Mouse (Mus musculus): ENCODE measurements at regions not wholly inside any gene's neighbourhood (a gene's known extent, or its start where the extent isn't known, plus 50 kb on each side); places are given as distances from the start of the nearest gene placed in this dataset.

DNA sequence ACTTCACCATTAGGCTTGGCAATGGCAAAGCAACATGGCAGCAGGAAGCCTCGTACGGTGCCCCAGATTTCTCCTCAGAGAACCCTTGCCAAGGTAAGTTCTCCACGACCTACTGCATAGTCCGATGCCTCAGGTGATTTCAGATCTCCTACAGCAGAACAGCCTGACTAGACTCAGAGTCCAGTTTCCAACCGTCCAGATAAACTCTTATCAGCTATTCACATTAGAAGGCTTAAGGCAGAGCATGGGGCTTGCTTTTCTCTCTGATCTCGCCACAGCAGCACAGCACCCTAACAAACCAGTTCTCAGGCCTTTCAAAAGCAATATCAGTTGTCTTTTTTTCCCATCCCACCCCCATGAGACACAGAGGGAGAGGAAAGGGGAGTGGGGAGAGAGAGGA is 174.9 kb upstream of the Nfe2l3 start:
- Histone ChIP-seq H3K36me3 (ENCODE audit: control insufficient read depth, insufficient read depth, low read length) (no peaks in the 10 kb centered on the region), H3K4me1 (ENCODE audit: control insufficient read depth, insufficient read depth, insufficient read length, low read length) (peaks cover 6% of the 10 kb centered on the region; the same call in 1 of the 2 replicates), H3K27ac (ENCODE audit: insufficient read depth, low read depth, low read length) (no peak overlapping the region), H3K27me3 (ENCODE audit: control insufficient read depth, insufficient read depth, low read length) (no peaks in the 10 kb centered on the region), H3K4me3 (ENCODE audit: low read depth, low read length) (no peak overlapping the region)
- WGBS: 36% methylated on average over 6 of the region's 6 CpGs
- TF ChIP-seq POLR2A (IDR thresholded peaks at IDR 0.05; ENCODE audit: low read depth, low read length) (no peak), CTCF (IDR thresholded peaks at IDR 0.05; ENCODE audit: extremely low read depth, insufficient read length, insufficient replicate concordance, low read depth, low read length) (no peak)

DNA sequence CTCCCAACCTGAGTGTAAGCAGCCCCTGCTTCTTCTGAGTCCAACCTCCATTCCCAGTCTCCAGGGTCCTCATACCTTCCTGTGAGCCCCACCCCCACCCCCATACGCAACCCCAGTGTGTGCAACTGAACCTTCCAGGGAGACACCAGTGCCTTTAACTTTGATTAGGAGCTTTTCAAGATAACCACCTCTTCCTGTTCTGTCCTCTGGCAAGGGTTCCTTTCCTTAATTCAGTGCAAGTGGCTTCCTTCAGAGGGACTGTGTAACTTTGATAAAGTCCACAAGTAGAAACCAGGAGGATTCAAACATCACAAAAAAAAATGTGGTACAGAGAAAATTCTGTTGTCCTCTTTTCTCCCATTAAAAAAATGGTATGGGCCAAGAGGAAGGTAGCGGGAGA is 174.2 kb upstream of the Nfe2l3 start:
- TF ChIP-seq POLR2A (IDR thresholded peaks at IDR 0.05; ENCODE audit: low read depth, low read length): no peak
- no peak for TF ChIP-seq CTCF (IDR thresholded peaks at IDR 0.05; ENCODE audit: extremely low read depth, insufficient read length, insufficient replicate concordance, low read depth, low read length)
- 64% methylated on average over 2 of the region's 2 CpGs for WGBS
- H3K36me3 ChIP-seq (ENCODE audit: control insufficient read depth, insufficient read depth, low read length): no peaks in the 10 kb centered on the region
- H3K27me3 ChIP-seq (ENCODE audit: control insufficient read depth, insufficient read depth, low read length): no peaks in the 10 kb centered on the region
- H3K4me1 ChIP-seq (ENCODE audit: control insufficient read depth, insufficient read depth, insufficient read length, low read length): peaks cover 6% of the 10 kb centered on the region; the same call in 1 of the 2 replicates
- no peak overlapping the region for H3K27ac ChIP-seq (ENCODE audit: insufficient read depth, low read depth, low read length)
- H3K4me3 ChIP-seq (ENCODE audit: low read depth, low read length): no peak overlapping the region

DNA sequence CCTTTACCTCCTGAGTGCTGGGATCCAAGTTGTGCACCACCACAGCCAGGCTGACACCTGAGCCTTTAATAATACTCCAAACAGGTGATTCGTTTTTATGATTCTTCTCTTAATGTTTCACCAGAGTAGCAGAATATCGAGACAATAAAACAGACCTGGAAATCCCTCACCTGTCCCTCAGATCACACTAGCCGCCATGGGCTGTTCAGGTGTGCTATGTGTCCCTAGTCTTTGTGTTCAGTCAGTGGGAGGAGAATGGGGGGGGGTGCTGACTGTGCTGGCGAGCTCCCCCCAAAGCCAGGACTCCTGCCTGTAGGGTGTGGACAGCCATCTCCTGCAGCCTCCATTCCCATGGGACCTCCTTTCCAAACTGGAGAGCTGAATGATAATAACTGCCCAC is 168.9 kb upstream of the Nfe2l3 start:
- 0 out of 2 replicates have a peak, but pooled peaks cover 2% of the 10 kb centered on the region for H3K4me1 ChIP-seq (ENCODE audit: control insufficient read depth, insufficient read depth, insufficient read length, low read length)
- no peaks in the 10 kb centered on the region for H3K27me3 ChIP-seq (ENCODE audit: control insufficient read depth, insufficient read depth, low read length)
- no peaks in the 10 kb centered on the region for H3K36me3 ChIP-seq (ENCODE audit: control insufficient read depth, insufficient read depth, low read length)
- WGBS: 30% methylated on average over 4 of the region's 4 CpGs
- H3K4me3 ChIP-seq (ENCODE audit: low read depth, low read length): no peak overlapping the region
- no peak for TF ChIP-seq POLR2A (IDR thresholded peaks at IDR 0.05; ENCODE audit: low read depth, low read length)
- TF ChIP-seq CTCF (IDR thresholded peaks at IDR 0.05; ENCODE audit: extremely low read depth, insufficient read length, insufficient replicate concordance, low read depth, low read length): no peak
- no peak overlapping the region for H3K27ac ChIP-seq (ENCODE audit: insufficient read depth, low read depth, low read length)

DNA sequence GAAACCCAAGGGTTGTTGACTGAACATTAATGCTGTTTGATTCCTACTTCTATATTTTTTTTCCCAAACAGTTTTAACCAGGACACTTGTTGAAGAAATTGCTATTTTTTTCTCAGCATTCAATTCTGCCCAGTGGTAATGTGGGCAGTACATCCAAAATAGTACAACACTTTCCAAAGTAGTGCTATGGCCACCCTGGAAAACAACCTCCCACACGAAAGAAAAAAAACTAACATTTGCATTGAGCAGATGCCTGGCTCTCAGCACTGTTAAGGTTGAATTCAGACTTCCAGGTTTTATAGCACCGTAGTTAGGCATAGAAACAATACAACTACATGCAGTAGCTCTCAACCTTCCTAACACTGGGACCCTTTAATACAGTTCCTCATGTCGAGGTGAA is 167.1 kb upstream of the Nfe2l3 start:
- TF ChIP-seq POLR2A (IDR thresholded peaks at IDR 0.05; ENCODE audit: low read depth, low read length) (no peak), CTCF (IDR thresholded peaks at IDR 0.05; ENCODE audit: extremely low read depth, insufficient read length, insufficient replicate concordance, low read depth, low read length) (no peak)
- WGBS: 58% methylated on average over 3 of the region's 3 CpGs
- Histone ChIP-seq H3K36me3 (ENCODE audit: control insufficient read depth, insufficient read depth, low read length) (no peaks in the 10 kb centered on the region), H3K27ac (ENCODE audit: insufficient read depth, low read depth, low read length) (no peak overlapping the region), H3K4me1 (ENCODE audit: control insufficient read depth, insufficient read depth, insufficient read length, low read length) (peaks cover 9% of the 10 kb centered on the region), H3K4me3 (ENCODE audit: low read depth, low read length) (no peak overlapping the region), H3K27me3 (ENCODE audit: control insufficient read depth, insufficient read depth, low read length) (no peaks in the 10 kb centered on the region)

DNA sequence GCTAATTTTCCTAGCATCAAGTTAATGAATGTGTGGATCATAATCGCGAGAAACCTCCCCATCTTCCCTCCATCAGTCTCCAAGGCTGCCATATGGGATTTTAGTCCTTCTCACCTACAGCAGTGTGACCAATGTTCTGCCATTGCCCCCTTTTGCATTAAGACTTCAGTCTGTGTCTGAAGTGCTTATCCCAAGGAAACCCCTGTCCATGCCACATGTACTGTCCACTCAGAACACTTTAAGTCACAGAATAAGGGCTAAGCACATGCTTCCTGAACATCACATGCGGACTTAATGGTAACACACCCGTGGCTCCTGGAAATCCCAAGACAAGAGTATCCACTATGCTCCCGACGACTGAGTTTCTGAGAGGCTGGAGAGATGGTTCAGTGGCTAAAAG is 165.7 kb upstream of the Nfe2l3 start:
- no peak overlapping the region for H3K27ac ChIP-seq (ENCODE audit: insufficient read depth, low read depth, low read length)
- no peaks in the 10 kb centered on the region for H3K27me3 ChIP-seq (ENCODE audit: control insufficient read depth, insufficient read depth, low read length)
- H3K4me3 ChIP-seq (ENCODE audit: low read depth, low read length): no peak overlapping the region
- peaks cover 9% of the 10 kb centered on the region for H3K4me1 ChIP-seq (ENCODE audit: control insufficient read depth, insufficient read depth, insufficient read length, low read length)
- no peaks in the 10 kb centered on the region for H3K36me3 ChIP-seq (ENCODE audit: control insufficient read depth, insufficient read depth, low read length)
- no peak for TF ChIP-seq CTCF (IDR thresholded peaks at IDR 0.05; ENCODE audit: extremely low read depth, insufficient read length, insufficient replicate concordance, low read depth, low read length)
- no peak for TF ChIP-seq POLR2A (IDR thresholded peaks at IDR 0.05; ENCODE audit: low read depth, low read length)
- WGBS: 88% methylated on average over 6 of the region's 6 CpGs

DNA sequence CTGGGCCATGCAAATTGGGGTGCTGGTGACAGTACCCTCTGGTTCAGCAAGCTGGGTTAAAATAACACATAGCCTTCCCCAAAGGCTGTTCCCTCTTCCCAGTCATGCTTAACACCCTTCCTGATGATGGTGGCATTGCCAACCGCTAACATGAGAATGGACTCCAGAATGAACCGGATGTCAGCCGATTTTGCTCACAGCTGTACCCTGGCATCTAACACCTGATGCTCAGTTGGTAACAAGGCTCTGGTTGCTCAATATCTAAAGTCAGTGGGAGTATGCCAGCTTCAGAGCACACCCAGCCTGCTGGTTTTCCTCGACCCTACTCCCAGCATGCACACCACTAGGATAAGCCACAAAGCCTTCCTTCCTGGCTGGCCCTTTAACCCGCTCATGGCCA is 164.6 kb upstream of the Nfe2l3 start:
- no peak overlapping the region for H3K4me3 ChIP-seq (ENCODE audit: low read depth, low read length)
- H3K27ac ChIP-seq (ENCODE audit: insufficient read depth, low read depth, low read length): no peak overlapping the region
- no peak for TF ChIP-seq POLR2A (IDR thresholded peaks at IDR 0.05; ENCODE audit: low read depth, low read length)
- TF ChIP-seq CTCF (IDR thresholded peaks at IDR 0.05; ENCODE audit: extremely low read depth, insufficient read length, insufficient replicate concordance, low read depth, low read length): no peak
- WGBS: 82% methylated on average over 5 of the region's 5 CpGs
- H3K27me3 ChIP-seq (ENCODE audit: control insufficient read depth, insufficient read depth, low read length): no peaks in the 10 kb centered on the region
- H3K36me3 ChIP-seq (ENCODE audit: control insufficient read depth, insufficient read depth, low read length): no peaks in the 10 kb centered on the region
- peaks cover 9% of the 10 kb centered on the region for H3K4me1 ChIP-seq (ENCODE audit: control insufficient read depth, insufficient read depth, insufficient read length, low read length)

DNA sequence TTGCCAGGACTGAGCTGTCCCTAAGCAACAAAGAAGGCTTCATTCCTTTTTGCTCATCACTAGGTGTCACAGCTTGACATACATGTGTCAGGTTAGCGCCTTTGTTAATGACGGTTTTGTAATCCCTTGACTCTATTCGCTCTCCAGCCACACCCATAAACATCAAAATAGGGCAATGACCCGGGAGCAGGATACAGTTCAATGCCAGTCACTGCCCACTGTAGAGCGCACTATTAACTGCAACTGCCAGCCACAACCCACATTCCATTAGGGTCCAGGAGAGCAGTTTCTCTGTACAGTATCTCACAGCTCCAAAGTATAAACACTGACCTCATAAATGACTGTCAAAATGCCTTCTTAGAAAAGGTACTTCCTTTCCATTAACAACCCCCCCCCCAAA is 163.5 kb upstream of the Nfe2l3 start:
- Histone ChIP-seq H3K27me3 (ENCODE audit: control insufficient read depth, insufficient read depth, low read length) (no peaks in the 10 kb centered on the region), H3K27ac (ENCODE audit: insufficient read depth, low read depth, low read length) (no peak overlapping the region), H3K4me1 (ENCODE audit: control insufficient read depth, insufficient read depth, insufficient read length, low read length) (peaks cover 7% of the 10 kb centered on the region), H3K36me3 (ENCODE audit: control insufficient read depth, insufficient read depth, low read length) (no peaks in the 10 kb centered on the region), H3K4me3 (ENCODE audit: low read depth, low read length) (no peak overlapping the region)
- no peak for TF ChIP-seq POLR2A (IDR thresholded peaks at IDR 0.05; ENCODE audit: low read depth, low read length)
- TF ChIP-seq CTCF (IDR thresholded peaks at IDR 0.05; ENCODE audit: extremely low read depth, insufficient read length, insufficient replicate concordance, low read depth, low read length): no peak
- WGBS: 20% methylated on average over 5 of the region's 5 CpGs

DNA sequence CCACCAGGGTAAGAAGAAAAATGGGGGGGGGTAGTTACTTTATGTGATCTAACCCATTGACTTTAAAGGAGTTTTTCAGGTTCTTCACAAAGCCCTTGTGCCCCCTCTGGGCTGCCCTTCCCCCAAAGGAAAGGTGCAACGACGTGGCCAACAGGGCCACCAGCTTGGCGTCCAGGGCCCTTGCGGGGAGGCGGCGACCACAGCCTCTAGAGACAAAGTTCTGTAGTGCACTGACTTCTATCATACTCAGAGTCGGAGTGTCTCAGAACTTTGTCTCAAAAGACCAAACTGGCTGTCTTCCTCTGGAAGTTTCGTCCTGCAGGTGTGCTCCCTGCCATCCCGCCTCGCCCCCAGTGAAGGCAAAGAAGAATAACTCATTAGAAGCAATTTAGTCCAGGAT is 162.9 kb upstream of the Nfe2l3 start:
- Histone ChIP-seq H3K4me3 (ENCODE audit: low read depth, low read length) (peak overlapping the region; percentile 80), H3K27me3 (ENCODE audit: control insufficient read depth, insufficient read depth, low read length) (no peaks in the 10 kb centered on the region), H3K4me1 (ENCODE audit: control insufficient read depth, insufficient read depth, insufficient read length, low read length) (peaks cover 7% of the 10 kb centered on the region), H3K36me3 (ENCODE audit: control insufficient read depth, insufficient read depth, low read length) (no peaks in the 10 kb centered on the region), H3K27ac (ENCODE audit: insufficient read depth, low read depth, low read length) (0 out of 2 replicates have a peak overlapping the region, but pooled peaks have one; percentile 11)
- TF ChIP-seq CTCF (IDR thresholded peaks at IDR 0.05; ENCODE audit: extremely low read depth, insufficient read length, insufficient replicate concordance, low read depth, low read length): no peak; the same call in 1 of the 2 replicates
- TF ChIP-seq POLR2A (IDR thresholded peaks at IDR 0.05; ENCODE audit: low read depth, low read length): no peak
- WGBS: 15% methylated on average over 10 of the region's 10 CpGs

Measured in small intestine, adult 2 months (tissue).